In genomic region chr13:118000538-118000937, GRCm38 (mm10) we compare ENCODE assay signal across 33 mouse cellular contexts.
"Had no signal": no experiment of that assay in that cellular context is flagged by ENCODE, and none has a peak within 500 bp of the region (broad histone marks: within the 10 kb centered on the region; RNA-seq: fewer than 3 reads in every experiment).

No protein-coding gene starts in this region.

- H3K4me2 ChIP-seq: limb, embryonic 12.5 days; limb, embryonic 13.5 days; limb, embryonic 15.5 days; liver, embryonic 11.5 days; liver, embryonic 12.5 days; liver, embryonic 13.5 days; liver, embryonic 15.5 days; lung, embryonic 14.5 days; lung, embryonic 15.5 days; midbrain, embryonic 11.5 days; midbrain, embryonic 12.5 days; midbrain, embryonic 13.5 days; midbrain, embryonic 15.5 days; neural tube, embryonic 12.5 days; neural tube, embryonic 13.5 days had no signal

- H3K9me3 ChIP-seq: limb, embryonic 10.5 days; limb, embryonic 12.5 days; limb, embryonic 13.5 days; limb, embryonic 15.5 days; liver, embryonic 12.5 days; liver, embryonic 13.5 days; liver, embryonic 15.5 days; lung, embryonic 15.5 days; megakaryocyte, embryonic 14.5 days; midbrain, embryonic 10.5 days; midbrain, embryonic 12.5 days; midbrain, embryonic 13.5 days; midbrain, embryonic 15.5 days; neural tube, embryonic 12.5 days; neural tube, embryonic 13.5 days had no signal

- H3K27me3 ChIP-seq: limb, embryonic 12.5 days; limb, embryonic 13.5 days; limb, embryonic 15.5 days; liver, embryonic 12.5 days; liver, embryonic 13.5 days; liver, embryonic 15.5 days; lung, embryonic 15.5 days; megakaryocyte, embryonic 14.5 days; midbrain, embryonic 12.5 days; midbrain, embryonic 13.5 days; midbrain, embryonic 15.5 days; neural tube, embryonic 12.5 days; neural tube, embryonic 13.5 days had no signal

- H3K36me3 ChIP-seq: limb, embryonic 10.5 days; limb, embryonic 12.5 days; limb, embryonic 13.5 days; limb, embryonic 15.5 days; liver, embryonic 12.5 days; liver, embryonic 13.5 days; liver, embryonic 15.5 days; lung, embryonic 15.5 days; midbrain, embryonic 10.5 days; midbrain, embryonic 12.5 days; midbrain, embryonic 13.5 days; midbrain, embryonic 15.5 days; neural tube, embryonic 12.5 days; neural tube, embryonic 13.5 days had no signal

- H3K27ac ChIP-seq: limb, embryonic 10.5 days; limb, embryonic 12.5 days; limb, embryonic 13.5 days; limb, embryonic 15.5 days; liver, embryonic 12.5 days; liver, embryonic 13.5 days; liver, embryonic 14.5 days; liver, embryonic 15.5 days; lung, embryonic 15.5 days; macrophage; midbrain, embryonic 10.5 days; midbrain, embryonic 12.5 days; midbrain, embryonic 13.5 days; midbrain, embryonic 15.5 days; neural tube, embryonic 12.5 days; neural tube, embryonic 13.5 days had no signal

- H3K9ac ChIP-seq: limb, embryonic 12.5 days; limb, embryonic 13.5 days; limb, embryonic 15.5 days; liver, embryonic 12.5 days; liver, embryonic 13.5 days; liver, embryonic 14.5 days; liver, embryonic 15.5 days; liver, postnatal 0 days; lung, embryonic 14.5 days; lung, embryonic 15.5 days; midbrain, embryonic 12.5 days; midbrain, embryonic 13.5 days; midbrain, embryonic 15.5 days; neural tube, embryonic 12.5 days; neural tube, embryonic 13.5 days had no signal

- H3K4me1 ChIP-seq: limb, embryonic 12.5 days; limb, embryonic 13.5 days; limb, embryonic 15.5 days; liver, embryonic 12.5 days; liver, embryonic 13.5 days; liver, embryonic 15.5 days; lung, embryonic 15.5 days; megakaryocyte, embryonic 14.5 days; midbrain, embryonic 10.5 days; midbrain, embryonic 12.5 days; midbrain, embryonic 13.5 days; midbrain, embryonic 15.5 days; neural tube, embryonic 12.5 days; neural tube, embryonic 13.5 days had no signal

- H3K4me3 ChIP-seq: limb, embryonic 10.5 days; limb, embryonic 12.5 days; limb, embryonic 13.5 days; limb, embryonic 15.5 days; liver, embryonic 12.5 days; liver, embryonic 13.5 days; liver, embryonic 15.5 days; lung, embryonic 15.5 days; megakaryocyte, embryonic 14.5 days; midbrain, embryonic 10.5 days; midbrain, embryonic 12.5 days; midbrain, embryonic 13.5 days; midbrain, embryonic 15.5 days; myocyte; neural tube, embryonic 12.5 days; neural tube, embryonic 13.5 days had no signal

- DNase-seq: left cerebral cortex, postnatal 4 days; liver; liver, embryonic 13.5 days; liver, postnatal 0 days; lung, adult 18-20 months; lung, adult 2 months; lung, embryonic 14.5 days; lung, postnatal 10 days; lung, postnatal 14 days; lung, postnatal 36 days; lung, postnatal 4 days; midbrain, embryonic 14.5 days had no signal

- ATAC-seq: liver, embryonic 12.5 days; liver, postnatal 0 days; lung, postnatal 0 days; midbrain, embryonic 13.5 days; midbrain, embryonic 15.5 days; midbrain, embryonic 16.5 days had no signal
